Mouse (Mus musculus) brain, embryonic 14.5 days (tissue): ENCODE data around the gene Ccdc18.

Experiments
- CTCF ChIP-seq: fragments of 200-500 bp; IDR thresholded peaks from 2 replicates; pipeline ENCODE4 v1.5.1; 2012; ENCODE audit warnings: inconsistent platforms, mild to moderate bottlenecking, moderate library complexity, borderline replicate concordance; ENCODE audit not compliant: insufficient read depth, insufficient read length; ENCODE audit errors: extremely low read depth
- POLR2A ChIP-seq: fragments of 200-500 bp; IDR thresholded peaks from 2 replicates; pipeline ENCODE4 v1.6.1; 2012; ENCODE audit warnings: mild to moderate bottlenecking, inconsistent platforms, borderline replicate concordance; ENCODE audit not compliant: poor library complexity, insufficient read depth, insufficient read length, severe bottlenecking; ENCODE audit errors: extremely low read depth

GRCm38 (mm10) chr5:108117693-108118092 lies 15.0 kb upstream of the Ccdc18 start:
- TF ChIP-seq POLR2A = no peak
- no peak for TF ChIP-seq CTCF
